Mouse (Mus musculus) limb, embryonic 11.5 days (tissue): ENCODE results near the gene Slc28a3. TPM values are rescaled to one million over a fixed set of nuclear protein-coding genes. Genes with fewer than 3 reads are reported as not detected.

Experiments
- ATAC-seq: fragments of 200-750 bp; cut with Nextera tagmentation; 2 replicates; pipeline ENCODE4 v1.8.0; 2017; ENCODE audit warnings: low read depth; ENCODE audit not compliant: insufficient number of reproducible peaks, low FRiP score, low TSS enrichment
- DNase-seq: peaks from one replicate; pipeline ENCODE4 v3.0.0-alpha.2; 2015; ENCODE audit warnings: low spot score
- H3K27ac ChIP-seq: fragments of 300-500 bp; sonication (generic); replicated peaks from 2 replicates; pipeline ENCODE4 v1.5.1; 2014; ENCODE audit warnings: low read depth, mild to moderate bottlenecking, low read length
- H3K27me3 ChIP-seq: fragments of 300-500 bp; sonication (generic); 2 replicates; pipeline ENCODE4 v1.6.1; 2014; ENCODE audit warnings: mild to moderate bottlenecking, low read length, mixed read lengths; ENCODE audit not compliant: control insufficient read depth, insufficient read depth
- H3K36me3 ChIP-seq: fragments of 300-500 bp; sonication (generic); 2 replicates; pipeline ENCODE4 v1.6.1; 2014; ENCODE audit warnings: mild to moderate bottlenecking, low read length, moderate library complexity, mixed read lengths; ENCODE audit not compliant: control insufficient read depth, insufficient read depth
- H3K4me1 ChIP-seq: fragments of 300-500 bp; sonication (generic); 2 replicates; pipeline ENCODE4 v1.6.1; 2014; ENCODE audit warnings: low read length, mixed read lengths; ENCODE audit not compliant: control insufficient read depth, insufficient read depth
- H3K4me2 ChIP-seq: fragments of 300-500 bp; sonication (generic); 2 replicates; pipeline ENCODE4 v1.6.1; 2014; ENCODE audit warnings: low read depth, mild to moderate bottlenecking, moderate library complexity; ENCODE audit not compliant: severe bottlenecking
- H3K4me3 ChIP-seq: fragments of 300-500 bp; sonication (generic); 2 replicates; pipeline ENCODE4 v1.5.1; 2014; ENCODE audit warnings: low read depth, low read length
- H3K9ac ChIP-seq: fragments of 300-500 bp; sonication (generic); 2 replicates; pipeline ENCODE4 v1.6.1; 2014; ENCODE audit warnings: mild to moderate bottlenecking, low read length
- H3K9me3 ChIP-seq: fragments of 300-500 bp; sonication (generic); 2 replicates; pipeline ENCODE4 v1.6.1; 2016; ENCODE audit warnings: low read length; ENCODE audit not compliant: control insufficient read depth
- WGBS: fragments of 180-500 bp; shearing (Covaris S2); extraction: QIAGEN DNeasy Blood & Tissue Kit; methylation state at CpG from one replicate; pipeline ENCODE4 v1.1.7; 2014; 5-methylcytosine and 5-hydroxymethylcytosine counted together
- polyA plus RNA-seq: library from polyadenylated mRNA; unstranded; fragments of >200 nt; fragmentation: Nextera tagmentation; extraction: Ambion mirVana; gene quantifications from 2 replicates; pipeline ENCODE4 v1.2.1, GENCODE M21; 2014

Gene Slc28a3
- polyA plus RNA-seq, 1 experiment from 2014 or later: 0.03 TPM

DNA sequence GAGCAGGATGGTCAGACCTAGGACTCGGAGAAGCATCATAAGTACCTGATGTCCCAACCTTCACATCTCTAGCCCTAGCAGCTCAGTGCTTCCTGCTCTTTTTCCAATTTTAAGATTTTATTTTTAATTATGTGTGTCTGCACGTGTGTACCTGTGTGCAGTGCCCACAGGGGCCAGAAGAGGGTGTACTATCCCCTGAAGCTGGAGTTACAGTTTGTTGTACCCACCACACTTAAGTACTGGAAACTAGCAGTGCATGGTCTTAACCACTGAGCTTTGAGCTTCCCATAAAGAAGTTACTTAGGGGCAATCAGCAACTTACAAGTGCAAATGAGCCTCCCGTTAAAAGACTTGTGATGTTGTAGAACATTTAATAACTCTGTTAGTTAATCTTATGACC, 86.1 kb downstream of the Slc28a3 start:
- no peak for ATAC-seq
- Histone ChIP-seq H3K36me3 (no peaks in the 10 kb centered on the region), H3K4me3 (no peak overlapping the region), H3K27ac (no peak overlapping the region), H3K9ac (no peak overlapping the region), H3K27me3 (0 out of 2 replicates have a peak, but pooled peaks cover 3% of the 10 kb centered on the region), H3K4me1 (peaks cover 8% of the 10 kb centered on the region), H3K9me3 (no peaks in the 10 kb centered on the region), H3K4me2 (no peak overlapping the region)
- DNase-seq: no peak
- WGBS: 85% methylated on average over 3 of the region's 3 CpGs

DNA sequence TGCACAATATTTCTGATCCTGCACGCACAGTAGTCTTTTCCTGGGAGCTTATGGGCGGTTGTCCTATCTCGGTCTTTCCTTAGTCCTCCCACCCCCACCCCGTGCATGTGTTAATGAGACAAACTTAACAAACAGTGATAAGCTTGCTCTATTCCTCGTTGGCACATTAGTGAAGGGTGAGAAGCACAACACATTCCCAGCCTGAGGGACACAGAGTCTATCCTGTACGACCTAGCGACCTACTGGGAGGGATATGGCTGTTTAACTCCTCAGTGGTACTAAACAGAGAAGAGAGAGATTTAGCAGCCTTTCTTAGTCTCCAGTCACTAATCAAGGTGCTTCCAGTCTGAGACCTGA, 86.9 kb downstream of the Slc28a3 start:
- Histone ChIP-seq H3K36me3 (no peaks in the 10 kb centered on the region), H3K9me3 (no peaks in the 10 kb centered on the region), H3K4me3 (no peak overlapping the region), H3K27me3 (0 out of 2 replicates have a peak, but pooled peaks cover 3% of the 10 kb centered on the region), H3K4me1 (peaks cover 8% of the 10 kb centered on the region), H3K9ac (no peak overlapping the region), H3K27ac (no peak overlapping the region), H3K4me2 (no peak overlapping the region)
- ATAC-seq (no peak), DNase-seq (no peak)
- WGBS: 53% methylated on average over 7 of the region's 7 CpGs

DNA sequence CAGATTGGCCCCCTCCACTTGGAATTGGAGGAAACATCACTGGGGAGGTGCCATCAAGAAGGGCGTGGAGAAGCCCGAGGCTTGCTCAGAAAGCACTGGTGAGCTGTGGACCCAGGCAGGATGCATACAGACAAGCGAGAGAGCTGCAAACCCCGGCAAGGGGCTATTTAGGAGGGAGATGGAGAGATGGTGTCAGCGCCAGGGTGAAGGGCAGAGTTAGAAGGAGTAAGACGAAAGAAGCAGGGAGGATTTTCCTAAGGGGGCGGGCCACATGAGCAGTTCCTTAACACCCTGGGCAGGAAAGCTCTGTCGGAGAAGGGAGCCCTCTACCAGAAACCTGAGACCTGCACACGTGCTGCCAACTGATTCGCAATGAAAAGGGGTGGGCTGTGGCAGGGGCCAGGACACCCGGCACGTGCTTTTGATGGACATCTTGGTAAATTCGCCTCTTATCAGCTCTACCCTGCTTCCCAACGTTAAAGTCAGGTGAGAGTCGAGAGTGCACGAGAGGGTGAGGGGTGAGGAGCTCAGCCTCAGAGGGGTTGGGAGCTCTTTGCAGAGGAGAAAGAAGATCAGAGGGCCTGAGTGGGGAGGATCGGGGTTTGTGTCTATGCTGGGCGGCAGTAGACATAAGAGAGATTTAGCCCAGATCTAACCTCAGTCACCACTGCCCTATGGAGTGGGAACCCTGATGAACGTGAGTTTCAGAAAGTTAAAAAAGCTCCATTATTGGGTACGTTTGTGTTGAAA, 87.5 kb downstream of the Slc28a3 start:
- Histone ChIP-seq H3K27ac (no peak overlapping the region), H3K36me3 (no peaks in the 10 kb centered on the region), H3K4me3 (no peak overlapping the region; the same call in 1 of the 2 replicates), H3K9me3 (no peaks in the 10 kb centered on the region), H3K9ac (no peak overlapping the region), H3K4me2 (peak overlapping the region; percentile 27), H3K4me1 (peaks cover 8% of the 10 kb centered on the region), H3K27me3 (0 out of 2 replicates have a peak, but pooled peaks cover 3% of the 10 kb centered on the region)
- WGBS: 13% methylated on average over 20 of the region's 20 CpGs
- DNase-seq: peak; percentile 66
- ATAC-seq: 0 out of 2 replicates have a peak, but pooled peaks have one; percentile 54

DNA sequence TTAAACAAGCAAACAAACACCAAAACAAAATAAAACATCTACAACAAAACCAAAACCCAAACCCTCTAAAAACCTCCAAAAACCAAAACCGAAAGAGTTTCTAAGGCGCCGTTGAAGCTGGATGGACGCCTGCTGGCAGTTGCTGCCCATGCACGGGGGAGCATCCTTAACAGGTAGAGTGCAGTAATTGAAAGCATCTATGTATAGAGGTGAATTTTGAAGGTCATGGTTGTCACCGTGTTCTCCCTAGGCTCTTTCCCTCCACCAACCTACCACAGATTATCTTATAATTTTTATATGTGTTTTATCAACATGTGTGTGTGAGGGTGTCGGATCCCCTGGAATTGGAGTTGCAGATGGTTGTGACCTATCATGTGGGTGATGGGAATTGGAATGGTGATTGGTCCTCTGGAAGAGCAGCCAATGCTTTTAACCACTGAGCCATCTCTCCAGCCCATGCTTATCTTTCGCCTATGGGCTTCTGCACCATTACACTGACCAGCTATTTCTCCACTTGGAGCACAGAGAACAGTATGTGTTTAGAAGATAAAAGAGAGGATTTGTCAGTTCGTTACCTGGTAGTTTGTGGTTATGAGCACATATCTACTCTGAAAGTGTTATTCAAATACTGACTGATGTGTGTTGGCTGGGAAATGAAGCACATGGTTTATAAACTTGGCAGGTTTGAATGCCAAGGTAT, 89.2 kb downstream of the Slc28a3 start:
- no peak overlapping the region for H3K9ac ChIP-seq
- no peak overlapping the region for H3K4me3 ChIP-seq
- H3K36me3 ChIP-seq: no peaks in the 10 kb centered on the region
- no peak for ATAC-seq
- 91% methylated on average over 9 of the region's 9 CpGs for WGBS
- 0 out of 2 replicates have a peak, but pooled peaks cover 3% of the 10 kb centered on the region for H3K27me3 ChIP-seq
- no peak overlapping the region for H3K27ac ChIP-seq
- no peak overlapping the region for H3K4me2 ChIP-seq
- H3K9me3 ChIP-seq: no peaks in the 10 kb centered on the region
- no peak for DNase-seq
- peaks cover 8% of the 10 kb centered on the region for H3K4me1 ChIP-seq

DNA sequence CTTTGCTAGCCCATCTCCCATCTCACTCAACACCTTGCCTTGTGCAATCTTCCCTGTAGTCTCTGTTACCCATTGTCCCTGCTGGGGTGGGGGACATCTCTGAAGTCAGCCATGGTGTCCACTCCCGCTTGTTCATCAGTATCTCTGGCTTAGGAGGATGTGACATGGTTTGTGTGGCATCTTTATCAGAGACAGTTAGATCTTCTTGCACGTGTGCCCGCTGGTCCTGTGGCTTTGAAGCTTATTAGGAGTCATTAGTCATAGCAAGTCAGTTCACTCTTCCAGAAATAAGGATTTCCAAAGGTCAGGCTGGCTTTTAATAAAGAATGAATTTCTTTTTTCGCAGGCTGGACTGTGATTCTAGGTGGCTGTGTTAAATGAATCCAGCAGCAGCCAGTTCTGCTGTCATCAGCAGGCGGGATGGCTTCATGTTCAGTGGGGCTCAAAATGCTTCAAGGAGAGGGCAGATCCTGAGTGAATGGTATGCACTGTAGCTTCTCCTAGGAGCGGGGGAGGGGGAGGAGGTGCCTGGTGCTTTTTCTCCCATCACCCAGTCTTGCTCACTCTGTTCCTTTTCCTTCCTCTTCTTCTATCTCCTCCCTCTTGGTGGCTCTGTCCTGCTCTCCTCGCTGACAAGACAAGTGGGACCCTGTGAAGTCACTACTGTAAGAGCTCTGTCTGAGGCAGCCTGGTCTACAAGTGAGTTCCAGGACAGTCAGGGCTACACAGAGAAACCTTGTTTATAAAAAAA, 89.9 kb downstream of the Slc28a3 start:
- no peak for DNase-seq
- H3K27ac ChIP-seq: no peak overlapping the region
- ATAC-seq: no peak
- H3K4me3 ChIP-seq: no peak overlapping the region
- H3K9ac ChIP-seq: no peak overlapping the region
- WGBS: 67% methylated on average over 7 of the region's 7 CpGs
- H3K36me3 ChIP-seq: no peaks in the 10 kb centered on the region
- H3K9me3 ChIP-seq: no peaks in the 10 kb centered on the region
- 0 out of 2 replicates have a peak, but pooled peaks cover 3% of the 10 kb centered on the region for H3K27me3 ChIP-seq
- peaks cover 8% of the 10 kb centered on the region for H3K4me1 ChIP-seq
- no peak overlapping the region for H3K4me2 ChIP-seq

DNA sequence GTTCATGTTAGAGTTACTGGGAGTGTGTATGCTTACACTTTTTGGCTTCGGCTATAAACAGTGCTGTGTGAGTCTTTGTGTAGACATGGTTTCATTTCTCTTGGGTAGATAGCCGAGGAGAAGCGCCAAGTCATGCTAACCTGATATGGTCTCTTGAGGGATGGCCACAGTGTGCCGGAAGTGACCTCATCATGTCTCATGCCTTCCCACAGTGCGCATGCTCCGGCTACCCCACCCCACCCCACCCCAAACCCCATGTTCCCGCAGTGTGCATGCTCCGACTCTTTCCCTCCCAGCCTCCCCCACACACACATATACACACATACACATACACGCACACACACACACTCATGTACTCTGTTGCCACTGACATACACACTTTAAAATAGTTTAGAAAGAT, 90.6 kb downstream of the Slc28a3 start:
- DNase-seq (no peak), ATAC-seq (no peak)
- WGBS: 94% methylated on average over 9 of the region's 9 CpGs
- Histone ChIP-seq H3K27me3 (0 out of 2 replicates have a peak, but pooled peaks cover 3% of the 10 kb centered on the region), H3K9me3 (no peaks in the 10 kb centered on the region), H3K27ac (no peak overlapping the region), H3K4me3 (no peak overlapping the region), H3K4me1 (peaks cover 8% of the 10 kb centered on the region), H3K9ac (no peak overlapping the region), H3K4me2 (no peak overlapping the region), H3K36me3 (no peaks in the 10 kb centered on the region)

DNA sequence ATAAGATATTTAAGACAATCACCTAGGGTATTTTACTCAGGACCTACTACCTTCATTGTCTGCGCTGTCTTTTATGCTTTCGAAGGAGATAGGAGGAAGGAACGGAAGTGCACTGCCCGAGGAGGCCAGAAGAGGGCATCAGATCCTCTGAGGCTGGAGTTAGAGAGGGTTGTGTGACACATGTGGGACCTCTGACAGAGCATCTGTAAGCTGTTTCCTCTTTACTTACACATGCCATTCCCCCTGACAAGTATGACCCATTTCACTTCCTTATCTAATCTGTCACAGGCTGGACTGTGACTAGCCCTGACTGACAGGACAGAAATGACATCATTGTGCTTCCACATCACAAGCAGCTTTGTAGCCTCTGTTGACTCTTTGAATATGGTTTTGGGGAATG, 94.4 kb downstream of the Slc28a3 start:
- Histone ChIP-seq H3K4me2 (no peak overlapping the region), H3K27ac (no peak overlapping the region), H3K4me1 (no peaks in the 10 kb centered on the region), H3K9ac (no peak overlapping the region), H3K27me3 (no peaks in the 10 kb centered on the region), H3K4me3 (no peak overlapping the region), H3K9me3 (no peaks in the 10 kb centered on the region), H3K36me3 (no peaks in the 10 kb centered on the region)
- 92% methylated on average over 4 of the region's 4 CpGs for WGBS
- ATAC-seq: no peak
- DNase-seq: no peak

DNA sequence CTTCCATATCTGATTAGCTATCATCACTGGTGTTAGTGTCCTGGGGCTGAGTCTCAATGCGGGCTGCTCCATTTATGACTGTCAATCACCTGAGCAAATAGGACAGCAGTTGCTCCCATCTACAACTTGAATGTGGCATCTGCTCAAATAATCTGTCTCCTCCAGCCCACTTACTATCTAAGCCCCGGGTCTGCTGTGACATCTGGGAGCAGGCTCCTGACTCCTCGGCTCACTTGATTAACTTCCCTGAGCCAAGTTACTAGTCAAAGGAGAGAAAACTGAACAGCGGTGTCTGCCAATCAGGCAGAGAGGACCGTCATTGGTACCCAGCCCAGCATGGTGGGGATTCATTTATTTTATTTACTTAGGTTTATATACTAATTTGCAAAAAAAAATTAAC, 95.0 kb downstream of the Slc28a3 start:
- Histone ChIP-seq H3K36me3 (no peaks in the 10 kb centered on the region), H3K27me3 (no peaks in the 10 kb centered on the region), H3K9me3 (no peaks in the 10 kb centered on the region), H3K27ac (no peak overlapping the region), H3K9ac (no peak overlapping the region), H3K4me3 (no peak overlapping the region), H3K4me1 (no peaks in the 10 kb centered on the region), H3K4me2 (no peak overlapping the region)
- WGBS: 93% methylated on average over 5 of the region's 5 CpGs
- ATAC-seq (no peak), DNase-seq (no peak)
